Comparison of ENCODE assay signal across 11 mouse cellular contexts in the genomic region with DNA sequence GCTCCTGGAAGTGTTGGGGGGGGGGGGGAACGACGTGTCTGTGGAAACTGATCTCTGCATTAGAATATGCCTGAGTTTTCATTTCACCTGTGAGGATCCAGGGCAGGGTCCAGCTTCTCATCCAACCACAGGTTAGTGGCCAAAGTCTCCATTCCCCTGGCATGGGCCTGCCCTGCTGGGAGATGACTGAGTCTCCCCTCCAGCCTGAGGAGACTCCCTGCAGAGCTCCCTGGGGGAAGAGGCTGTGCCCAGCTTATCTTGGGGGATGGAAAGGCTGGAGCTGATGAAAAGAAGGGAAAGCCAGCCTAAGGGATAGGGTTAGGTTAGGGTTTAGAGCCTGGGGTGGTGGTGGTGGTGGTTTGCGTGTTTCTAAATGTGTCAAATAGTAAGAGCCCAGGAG. TPM values are rescaled to one million over a fixed set of nuclear protein-coding genes. Genes with fewer than 3 reads are reported as not detected.
DNase-seq lines count a peak whose midpoint lies in the region; ATAC-seq and TF ChIP-seq lines count a peak whose summit lies in the region.
"Had no signal": no experiment of that assay in that cellular context is flagged by ENCODE, and none has a peak within 500 bp of the region (broad histone marks: within the 10 kb centered on the region; RNA-seq: fewer than 3 reads in every experiment).

No protein-coding gene starts in this region.

- H3K4me1 ChIP-seq in forebrain, postnatal 0 days (ENCODE audit: insufficient read depth): peaks cover 36% of the 10 kb centered on the region
- peaks cover 76% of the 10 kb centered on the region for H3K4me1 ChIP-seq in limb, embryonic 10.5 days
- H3K4me1 ChIP-seq in olfactory bulb, adult 2 months (ENCODE audit: control insufficient read depth, insufficient read depth, low read length): peaks cover 76% of the 10 kb centered on the region

- DNase-seq in left cerebral cortex, adult 2 months (ENCODE audit: extremely low spot score in 1 of 2, low spot score in 2 of 2): no peak
- no peak for DNase-seq in left cerebral cortex, postnatal 14 days (ENCODE audit: low spot score in 2 of 2)
- DNase-seq in forebrain, postnatal 0 days: no peak
- no peak for DNase-seq in limb, embryonic 10.5 days (ENCODE audit: low spot score)
- DNase-seq in urinary bladder, postnatal 10 days (ENCODE audit: low spot score): no peak
- no peak for DNase-seq in left cerebral cortex, postnatal 25 days (ENCODE audit: low spot score in 2 of 2)
- DNase-seq: cerebellum, adult 11-12 months had no signal

- H3K9me3 ChIP-seq in forebrain, postnatal 0 days (ENCODE audit: low read length): no peaks in the 10 kb centered on the region
- H3K9me3 ChIP-seq in limb, embryonic 10.5 days (replicated peaks): no peaks in the 10 kb centered on the region

- no peaks in the 10 kb centered on the region; the same call in 1 of the 2 replicates for H3K36me3 ChIP-seq in forebrain, postnatal 0 days (ENCODE audit: insufficient read depth)
- H3K36me3 ChIP-seq in limb, embryonic 10.5 days: peaks cover 30% of the 10 kb centered on the region

- ATAC-seq in forebrain, postnatal 0 days: no peak
- ATAC-seq in granulocyte monocyte progenitor cell, adult 5-6 weeks (replicated peaks; ENCODE audit: poor library complexity, severe bottlenecking): no peak

- intact Hi-C loops in left cerebral cortex, adult 2 months (cut with DNase I): no loop called here
- intact Hi-C loops in left cerebral cortex, postnatal 14 days (cut with DNase I): no loop called here
- intact Hi-C loops in left cerebral cortex, postnatal 25 days (cut with DNase I): no loop called here

- no peak for TF ChIP-seq POLR2A in olfactory bulb, adult 2 months (IDR thresholded peaks at IDR 0.05; ENCODE audit: insufficient read depth, low read depth, low read length)

- no peaks in the 10 kb centered on the region for H3K27me3 ChIP-seq in forebrain, postnatal 0 days (ENCODE audit: insufficient read depth, low read length)
- H3K27me3 ChIP-seq in limb, embryonic 10.5 days (ENCODE audit: low read depth, poor library complexity, severe bottlenecking): no peaks in the 10 kb centered on the region

- H3K27ac ChIP-seq in left cerebral cortex, adult 2 months: peak overlapping the region; percentile 92
- peak overlapping the region; percentile 45; the same call in 1 of the 2 replicates for H3K27ac ChIP-seq in forebrain, postnatal 0 days (ENCODE audit: low read depth, low read length)
- H3K27ac ChIP-seq in limb, embryonic 10.5 days: peak overlapping the region; percentile 77
- H3K27ac ChIP-seq in olfactory bulb, adult 2 months (ENCODE audit: insufficient read depth, low read depth, low read length): peak overlapping the region; percentile 99

- H3K9ac ChIP-seq in forebrain, postnatal 0 days: no peak overlapping the region

- H3K4me2 ChIP-seq in forebrain, postnatal 0 days (ENCODE audit: low read depth): no peak overlapping the region

- 30% methylated on average over 3 of the region's 3 CpGs for WGBS in forebrain, postnatal 0 days
- 24% methylated on average over 3 of the region's 3 CpGs for WGBS in limb, embryonic 10.5 days
- WGBS in olfactory bulb, adult 2 months: 19% methylated on average over 3 of the region's 3 CpGs

- TF ChIP-seq CTCF in left cerebral cortex, adult 2 months (IDR thresholded peaks at IDR 0.05): no peak
- no peak for TF ChIP-seq CTCF in forebrain, postnatal 0 days (IDR thresholded peaks at IDR 0.05; ENCODE audit: low read depth)
- TF ChIP-seq CTCF in olfactory bulb, adult 2 months (IDR thresholded peaks at IDR 0.05; ENCODE audit: insufficient read depth, low read depth, low read length): no peak

- H3K4me3 ChIP-seq in left cerebral cortex, adult 2 months: peak overlapping the region; percentile 1; the same call in 1 of the 2 replicates
- H3K4me3 ChIP-seq in forebrain, postnatal 0 days (ENCODE audit: low read depth, low read length): no peak overlapping the region
- H3K4me3 ChIP-seq in limb, embryonic 10.5 days: no peak overlapping the region; the same call in 1 of the 2 replicates
- 0 out of 2 replicates have a peak overlapping the region, but pooled peaks have one; percentile 14 for H3K4me3 ChIP-seq in olfactory bulb, adult 2 months (ENCODE audit: insufficient read depth, low read depth, low read length)

RNA-seq across cellular contexts. Expression of a gene that starts 8.5 kb away (rescaled TPM):
- total RNA-seq in left cerebral cortex, adult 2 months (2021): 100 to 1,000 TPM; 293 to 312 TPM
- 100 to 1,000 TPM; 398 to 410 TPM for total RNA-seq in left cerebral cortex, postnatal 14 days (2021)
- 154 and 178 TPM in 2 replicates for total RNA-seq in forebrain, postnatal 0 days (2014; rRNA removed)
- polyA plus RNA-seq in forebrain, postnatal 0 days (2015; fragmentation: Nextera tagmentation; extraction: Ambion mirVana): 351 and 365 TPM in 2 replicates
- polyA plus RNA-seq in limb, embryonic 10.5 days (2016; fragmentation: Nextera tagmentation; extraction: Ambion mirVana): 121 and 126 TPM in 2 replicates
- not detected in 2 replicates for polyA plus RNA-seq in olfactory bulb, adult 2 months (2012; ENCODE audit: insufficient read depth, insufficient read length, low replicate concordance, missing spikeins)
- 80.1 and 110 TPM in 2 replicates for total RNA-seq in granulocyte monocyte progenitor cell, adult 5-6 weeks (2014; fragmentation: Nextera tagmentation)
- 35.6 and 48.6 TPM in 2 replicates for total RNA-seq in granulocyte monocyte progenitor cell, adult 5-6 weeks (2017)
- total RNA-seq in left cerebral cortex, postnatal 25 days (2021): 100 to 1,000 TPM; 318 to 348 TPM

RNA-seq across cellular contexts. Expression of a gene that starts 11.1 kb away (rescaled TPM):
- total RNA-seq in left cerebral cortex, adult 2 months (2021): under 1 TPM; 0.58 to 0.75 TPM
- total RNA-seq in left cerebral cortex, postnatal 14 days (2021): 1 to 10 TPM in 1 of 2 experiments, under 1 TPM in 1; 0.17 to 1.1 TPM
- 0.31 TPM in 1 of 2 replicates, not detected in the other for total RNA-seq in forebrain, postnatal 0 days (2014; rRNA removed)
- 0.35 and 0.67 TPM in 2 replicates for polyA plus RNA-seq in forebrain, postnatal 0 days (2015; fragmentation: Nextera tagmentation; extraction: Ambion mirVana)
- polyA plus RNA-seq in limb, embryonic 10.5 days (2016; fragmentation: Nextera tagmentation; extraction: Ambion mirVana): 0.19 TPM in 1 of 2 replicates, not detected in the other
- not detected in 2 replicates for polyA plus RNA-seq in olfactory bulb, adult 2 months (2012; ENCODE audit: insufficient read depth, insufficient read length, low replicate concordance, missing spikeins)
- 172 and 215 TPM in 2 replicates for total RNA-seq in granulocyte monocyte progenitor cell, adult 5-6 weeks (2014; fragmentation: Nextera tagmentation)
- 77.4 and 86.7 TPM in 2 replicates for total RNA-seq in granulocyte monocyte progenitor cell, adult 5-6 weeks (2017)
- total RNA-seq in left cerebral cortex, postnatal 25 days (2021): 1 to 10 TPM in 1 of 2 experiments, under 1 TPM in 1; 0.62 to 1.1 TPM
- total RNA-seq: gastrocnemius, postnatal 25 days had no signal

RNA-seq across cellular contexts. Expression of a gene that starts 19.0 kb away (rescaled TPM):
- total RNA-seq in left cerebral cortex, adult 2 months (2021): under 1 TPM; 0.59 to 0.89 TPM
- total RNA-seq in left cerebral cortex, postnatal 14 days (2021): under 1 TPM; 0.59 to 0.72 TPM
- total RNA-seq in forebrain, postnatal 0 days (2014; rRNA removed): 0.24 and 0.77 TPM in 2 replicates
- polyA plus RNA-seq in forebrain, postnatal 0 days (2015; fragmentation: Nextera tagmentation; extraction: Ambion mirVana): 0.09 and 0.41 TPM in 2 replicates
- polyA plus RNA-seq in limb, embryonic 10.5 days (2016; fragmentation: Nextera tagmentation; extraction: Ambion mirVana): 0.60 TPM in 1 of 2 replicates, not detected in the other
- polyA plus RNA-seq in olfactory bulb, adult 2 months (2012; ENCODE audit: insufficient read depth, insufficient read length, low replicate concordance, missing spikeins): not detected in 2 replicates
- 0.34 TPM in 1 of 2 replicates, not detected in the other for total RNA-seq in granulocyte monocyte progenitor cell, adult 5-6 weeks (2014; fragmentation: Nextera tagmentation)
- total RNA-seq in granulocyte monocyte progenitor cell, adult 5-6 weeks (2017): 0.82 TPM in 1 of 2 replicates, not detected in the other
- 1 to 10 TPM in 1 of 2 experiments, under 1 TPM in 1; 0.62 to 1.7 TPM for total RNA-seq in left cerebral cortex, postnatal 25 days (2021)
- total RNA-seq: MEL had no signal

RNA-seq across cellular contexts. Expression of a gene that starts 24.8 kb away (rescaled TPM):
- total RNA-seq in left cerebral cortex, adult 2 months (2021): 1 to 10 TPM; 2.5 to 2.6 TPM
- total RNA-seq in left cerebral cortex, postnatal 14 days (2021): 1 to 10 TPM; 1.7 to 2.2 TPM
- 2.1 and 4.5 TPM in 2 replicates for total RNA-seq in forebrain, postnatal 0 days (2014; rRNA removed)
- 1.7 and 2.8 TPM in 2 replicates for polyA plus RNA-seq in forebrain, postnatal 0 days (2015; fragmentation: Nextera tagmentation; extraction: Ambion mirVana)
- 1.8 and 2.3 TPM in 2 replicates for polyA plus RNA-seq in limb, embryonic 10.5 days (2016; fragmentation: Nextera tagmentation; extraction: Ambion mirVana)
- polyA plus RNA-seq in olfactory bulb, adult 2 months (2012; ENCODE audit: insufficient read depth, insufficient read length, low replicate concordance, missing spikeins): not detected in 2 replicates
- 4.6 TPM in 1 of 2 replicates, not detected in the other for total RNA-seq in granulocyte monocyte progenitor cell, adult 5-6 weeks (2014; fragmentation: Nextera tagmentation)
- 0.62 and 1.4 TPM in 2 replicates for total RNA-seq in granulocyte monocyte progenitor cell, adult 5-6 weeks (2017)
- 1 to 10 TPM; 2.2 to 2.4 TPM for total RNA-seq in left cerebral cortex, postnatal 25 days (2021)

RNA-seq across cellular contexts. Expression of a gene that starts 35.1 kb away (rescaled TPM):
- 10 to 100 TPM; 93.3 to 97.5 TPM for total RNA-seq in left cerebral cortex, adult 2 months (2021)
- 10 to 100 TPM; 95.4 to 97.1 TPM for total RNA-seq in left cerebral cortex, postnatal 14 days (2021)
- total RNA-seq in forebrain, postnatal 0 days (2014; rRNA removed): 54.1 and 88.3 TPM in 2 replicates
- polyA plus RNA-seq in forebrain, postnatal 0 days (2015; fragmentation: Nextera tagmentation; extraction: Ambion mirVana): 131 and 143 TPM in 2 replicates
- 141 and 151 TPM in 2 replicates for polyA plus RNA-seq in limb, embryonic 10.5 days (2016; fragmentation: Nextera tagmentation; extraction: Ambion mirVana)
- not detected in 2 replicates for polyA plus RNA-seq in olfactory bulb, adult 2 months (2012; ENCODE audit: insufficient read depth, insufficient read length, low replicate concordance, missing spikeins)
- total RNA-seq in granulocyte monocyte progenitor cell, adult 5-6 weeks (2014; fragmentation: Nextera tagmentation): 32.1 and 64.5 TPM in 2 replicates
- total RNA-seq in granulocyte monocyte progenitor cell, adult 5-6 weeks (2017): 17.3 and 28.2 TPM in 2 replicates
- total RNA-seq in left cerebral cortex, postnatal 25 days (2021): 10 to 100 TPM; 90.9 to 96.0 TPM

Comparison
In these comparisons a context has a peak if more than half of its experiments do, and no peak if none do; other contexts are left out.
1. H3K27ac ChIP-seq: peak in every context shown above with its lines; median percentile 99 in olfactory bulb, adult 2 months; 92 in left cerebral cortex, adult 2 months; 77 in limb, embryonic 10.5 days; 45 in forebrain, postnatal 0 days.
2. H3K4me3 ChIP-seq: peak in left cerebral cortex, adult 2 months (single experiment) and olfactory bulb, adult 2 months (single experiment); none in forebrain, postnatal 0 days (single experiment) and limb, embryonic 10.5 days (single experiment).
3. RNA of a gene that starts 11.1 kb away (total RNA-seq): 77.4 to 215 TPM in granulocyte monocyte progenitor cell, adult 5-6 weeks; 0.17 to 1.1 TPM in left cerebral cortex, postnatal 14 days, 0.62 to 1.1 TPM in left cerebral cortex, postnatal 25 days, 0.58 to 0.75 TPM in left cerebral cortex, adult 2 months and 0.31 TPM in forebrain, postnatal 0 days; every median in the first group is over 10 times any median in the second.